Mouse (Mus musculus) C2C12 (cell line): ENCODE data around the gene Tmem115.

Experiments
- CTCF ChIP-seq: IDR thresholded peaks from one replicate; pipeline ENCODE4 v1.5.1; 2011; ENCODE audit not compliant: control insufficient read depth, insufficient read depth, insufficient read length
- MAX ChIP-seq: IDR thresholded peaks from one replicate; pipeline ENCODE4 v1.6.1; 2011; ENCODE audit warnings: mild to moderate bottlenecking, control low read depth
- MYOG ChIP-seq: IDR thresholded peaks from one replicate; pipeline ENCODE4 v1.6.1; 2011; ENCODE audit not compliant: control insufficient read depth, insufficient read length; ENCODE audit errors: extremely low read depth
- USF1 ChIP-seq: IDR thresholded peaks from one replicate; pipeline ENCODE4 v1.6.1; 2011; ENCODE audit warnings: low read depth, mild to moderate bottlenecking, control low read depth, moderate library complexity

GRCm38 (mm10) chr9:107547957-107548356 lies 14.2 kb downstream of the Tmem115 start:
- TF ChIP-seq CTCF (no peak), MAX (no peak), USF1 (no peak), MYOG (no peak)
